Mouse (Mus musculus): ENCODE data around the gene Pam16. TPM values are rescaled to one million over a fixed set of nuclear protein-coding genes. Genes with fewer than 3 reads are reported as not detected.
A peak's percentile ranks its signal among the peaks of the same experiment; 100 is the strongest.

Gene Pam16
- polyA plus RNA-seq, 1 experiment, result 94.8 TPM

DNA sequence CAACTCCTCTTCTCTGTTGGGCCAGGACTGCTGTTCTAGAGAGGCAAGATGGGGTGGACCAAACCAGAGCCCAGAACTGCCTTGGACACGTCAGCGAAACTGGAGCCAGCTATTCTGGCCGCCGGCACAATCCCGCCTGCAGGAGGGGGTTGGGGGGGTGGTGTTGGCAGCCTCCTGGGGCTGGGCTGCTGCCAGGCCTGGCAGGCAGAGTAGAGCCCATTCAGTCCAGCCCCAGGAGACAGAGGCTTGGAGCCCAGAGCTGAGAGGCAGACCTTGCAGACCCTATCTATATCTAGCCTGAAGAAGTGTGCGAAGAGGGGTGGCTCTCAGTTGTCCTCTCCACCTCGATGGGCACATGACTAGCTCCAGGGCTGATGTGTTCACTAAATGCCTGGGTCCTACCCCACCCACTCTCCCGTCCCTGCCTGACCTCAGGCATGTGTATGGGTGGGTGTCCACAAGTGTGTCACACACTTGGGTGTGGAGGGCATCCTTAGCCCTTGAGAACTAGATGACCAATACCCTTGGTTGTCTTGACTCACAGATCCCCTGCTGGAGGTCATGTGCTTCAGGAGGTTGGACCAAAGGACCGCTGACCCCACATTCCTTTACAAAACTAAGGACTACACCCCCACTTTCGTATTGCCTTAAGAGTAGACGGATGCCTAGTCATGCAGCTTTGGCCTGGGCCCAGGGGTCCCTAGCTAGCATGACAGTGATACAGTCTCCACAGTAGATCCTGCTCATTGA lies 19.1 kb upstream of the Pam16 start:
- Histone ChIP-seq H3K27me3 (ENCODE audit: control insufficient read depth, insufficient read depth, insufficient read length) (no peaks in the 10 kb centered on the region), H3K79me2 (ENCODE audit: control insufficient read depth, insufficient read depth) (peaks cover 86% of the 10 kb centered on the region), H3K4me3 (ENCODE audit: insufficient read depth, poor library complexity, severe bottlenecking) (no peak overlapping the region), H3K79me3 (ENCODE audit: low read depth) (peaks cover 53% of the 10 kb centered on the region), H3K36me3 (ENCODE audit: control insufficient read depth, insufficient read depth) (peaks cover 33% of the 10 kb centered on the region), H3ac (ENCODE audit: control insufficient read depth, insufficient read length, low read depth) (no peak overlapping the region)
- no peak for TF ChIP-seq MYOD1 (IDR thresholded peaks at IDR 0.05; ENCODE audit: control insufficient read depth, insufficient read length, low read depth)
- no peak for TF ChIP-seq MYOG (IDR thresholded peaks at IDR 0.05; ENCODE audit: control insufficient read depth, extremely low read depth, insufficient read length)
- TF ChIP-seq CEBPB (IDR thresholded peaks at IDR 0.05; ENCODE audit: low read depth), result no peak
- peak; percentile 82 for TF ChIP-seq USF1 (IDR thresholded peaks at IDR 0.05; ENCODE audit: low read depth)
- peak; percentile 86 for TF ChIP-seq MAX (IDR thresholded peaks at IDR 0.05)
- TF ChIP-seq CTCF (IDR thresholded peaks at IDR 0.05; ENCODE audit: control insufficient read depth, insufficient read depth, insufficient read length), result no peak

DNA sequence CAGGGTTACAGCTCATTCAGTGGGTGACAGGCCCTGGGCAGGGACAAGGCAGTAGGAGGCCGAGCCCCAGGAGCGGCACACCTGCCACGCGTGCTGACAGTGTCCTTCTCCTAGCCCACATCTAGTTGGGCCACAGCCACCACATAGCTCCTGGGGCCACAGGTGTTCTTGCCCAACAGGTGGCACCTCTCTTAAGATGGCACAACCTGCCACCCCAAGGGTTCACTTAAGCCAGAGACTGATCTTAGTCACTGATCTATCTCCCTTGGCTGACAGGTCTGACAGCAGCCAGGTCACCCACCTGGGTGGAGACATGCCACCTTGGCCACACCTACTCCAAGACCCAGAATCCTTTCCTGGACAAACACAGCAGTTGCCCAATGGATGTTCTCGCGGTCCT lies 18.1 kb upstream of the Pam16 start:
- Histone ChIP-seq H3K36me3 (ENCODE audit: control insufficient read depth, insufficient read depth) (peaks cover 25% of the 10 kb centered on the region), H3ac (ENCODE audit: control insufficient read depth, insufficient read length, low read depth) (peak overlapping the region; percentile 9), H3K4me3 (ENCODE audit: insufficient read depth, poor library complexity, severe bottlenecking) (no peak overlapping the region), H3K27me3 (ENCODE audit: control insufficient read depth, insufficient read depth, insufficient read length) (no peaks in the 10 kb centered on the region), H3K79me3 (ENCODE audit: low read depth) (peaks cover 46% of the 10 kb centered on the region), H3K79me2 (ENCODE audit: control insufficient read depth, insufficient read depth) (peaks cover 77% of the 10 kb centered on the region)
- TF ChIP-seq MYOD1 (IDR thresholded peaks at IDR 0.05; ENCODE audit: control insufficient read depth, insufficient read length, low read depth) (peak; percentile 13), CTCF (IDR thresholded peaks at IDR 0.05; ENCODE audit: control insufficient read depth, insufficient read depth, insufficient read length) (no peak), MYOG (IDR thresholded peaks at IDR 0.05; ENCODE audit: control insufficient read depth, extremely low read depth, insufficient read length) (no peak), FOSL1 (IDR thresholded peaks at IDR 0.05; ENCODE audit: insufficient read depth, low read length, poor library complexity, severe bottlenecking) (no peak), CEBPB (IDR thresholded peaks at IDR 0.05; ENCODE audit: low read depth) (no peak), MAX (IDR thresholded peaks at IDR 0.05) (no peak)

DNA sequence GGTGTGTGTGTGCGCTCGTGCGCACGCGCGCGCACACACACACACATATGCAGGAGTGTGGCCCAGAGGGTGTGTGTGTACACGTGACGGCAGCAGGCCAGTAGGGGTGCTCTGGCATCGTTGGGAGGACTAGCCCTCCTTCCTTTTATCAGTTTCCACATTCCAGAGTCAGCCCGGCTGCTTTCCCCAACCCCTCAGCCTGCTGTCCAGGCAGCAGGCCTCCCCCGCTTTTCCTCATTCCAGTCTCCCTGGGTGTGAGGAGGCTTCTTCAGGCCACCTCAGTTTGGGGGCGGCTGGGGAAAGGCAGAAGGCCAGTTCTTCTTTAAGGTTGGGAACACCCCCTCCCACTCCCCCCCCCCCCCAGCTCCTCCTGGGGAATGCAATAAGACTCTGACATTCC lies 17.4 kb upstream of the Pam16 start:
- H3K36me3 ChIP-seq (ENCODE audit: control insufficient read depth, insufficient read depth), result peaks cover 25% of the 10 kb centered on the region

DNA sequence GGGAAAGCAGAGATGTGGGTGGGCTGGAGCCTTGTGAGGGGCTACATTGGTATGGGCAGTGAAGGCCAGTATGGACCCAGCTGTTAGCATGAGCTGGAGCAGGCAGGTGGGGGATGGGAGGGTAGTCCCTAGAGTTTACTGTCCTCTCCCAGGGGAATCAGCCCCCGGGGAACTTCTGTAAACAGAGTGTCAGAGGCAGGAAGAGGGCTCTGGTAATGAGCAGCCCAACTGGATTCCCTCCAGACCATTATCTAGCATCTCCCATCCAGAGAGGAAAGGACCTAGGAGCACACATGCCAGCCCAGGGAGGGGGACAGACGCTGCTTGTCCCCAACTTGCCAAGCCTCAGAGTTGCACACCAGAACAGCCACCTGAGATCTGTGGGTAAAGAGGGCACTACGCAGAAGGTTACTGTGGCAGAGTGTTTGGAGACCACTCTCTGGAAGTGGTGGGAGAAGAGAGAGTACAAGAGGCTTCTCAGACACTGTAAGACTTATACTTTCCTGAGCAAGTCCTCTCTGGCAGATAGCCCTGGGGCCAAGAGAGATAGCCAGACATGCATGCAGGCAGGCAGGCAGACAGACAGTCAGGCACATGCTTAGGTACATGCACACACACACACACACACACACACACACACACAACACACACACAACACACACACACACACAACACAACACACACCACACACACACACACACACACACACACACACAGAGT lies 16.5 kb upstream of the Pam16 start:
- H3K79me2 ChIP-seq (ENCODE audit: control insufficient read depth, insufficient read depth), result peaks cover 62% of the 10 kb centered on the region
- H3ac ChIP-seq (ENCODE audit: control insufficient read depth, insufficient read length, low read depth), result peak overlapping the region; percentile 22
- H3K36me3 ChIP-seq (ENCODE audit: control insufficient read depth, insufficient read depth), result peaks cover 20% of the 10 kb centered on the region
- TF ChIP-seq CEBPB (IDR thresholded peaks at IDR 0.05; ENCODE audit: low read depth), result no peak
- peak; percentile 46 for TF ChIP-seq MYOD1 (IDR thresholded peaks at IDR 0.05; ENCODE audit: control insufficient read depth, insufficient read length, low read depth)
- H3K27me3 ChIP-seq (ENCODE audit: control insufficient read depth, insufficient read depth, insufficient read length), result no peaks in the 10 kb centered on the region
- H3K79me3 ChIP-seq (ENCODE audit: low read depth), result peaks cover 41% of the 10 kb centered on the region
- peak overlapping the region; percentile 93 for H3K4me3 ChIP-seq (ENCODE audit: insufficient read depth, poor library complexity, severe bottlenecking)

More for the DNA sequence above, 17.4 kb upstream of the Pam16 start:
- Histone ChIP-seq H3K79me3 (ENCODE audit: low read depth) (peaks cover 46% of the 10 kb centered on the region), H3ac (ENCODE audit: control insufficient read depth, insufficient read length, low read depth) (peak overlapping the region; percentile 2), H3K79me2 (ENCODE audit: control insufficient read depth, insufficient read depth) (peaks cover 71% of the 10 kb centered on the region), H3K27me3 (ENCODE audit: control insufficient read depth, insufficient read depth, insufficient read length) (no peaks in the 10 kb centered on the region), H3K4me3 (ENCODE audit: insufficient read depth, poor library complexity, severe bottlenecking) (peak overlapping the region; percentile 93)
- TF ChIP-seq MYOD1 (IDR thresholded peaks at IDR 0.05; ENCODE audit: control insufficient read depth, insufficient read length, low read depth), result no peak
- no peak for TF ChIP-seq MYOG (IDR thresholded peaks at IDR 0.05; ENCODE audit: control insufficient read depth, extremely low read depth, insufficient read length)
- TF ChIP-seq USF1 (IDR thresholded peaks at IDR 0.05; ENCODE audit: low read depth), result peak; percentile 97
- no peak for TF ChIP-seq FOSL1 (IDR thresholded peaks at IDR 0.05; ENCODE audit: insufficient read depth, low read length, poor library complexity, severe bottlenecking)

DNA sequence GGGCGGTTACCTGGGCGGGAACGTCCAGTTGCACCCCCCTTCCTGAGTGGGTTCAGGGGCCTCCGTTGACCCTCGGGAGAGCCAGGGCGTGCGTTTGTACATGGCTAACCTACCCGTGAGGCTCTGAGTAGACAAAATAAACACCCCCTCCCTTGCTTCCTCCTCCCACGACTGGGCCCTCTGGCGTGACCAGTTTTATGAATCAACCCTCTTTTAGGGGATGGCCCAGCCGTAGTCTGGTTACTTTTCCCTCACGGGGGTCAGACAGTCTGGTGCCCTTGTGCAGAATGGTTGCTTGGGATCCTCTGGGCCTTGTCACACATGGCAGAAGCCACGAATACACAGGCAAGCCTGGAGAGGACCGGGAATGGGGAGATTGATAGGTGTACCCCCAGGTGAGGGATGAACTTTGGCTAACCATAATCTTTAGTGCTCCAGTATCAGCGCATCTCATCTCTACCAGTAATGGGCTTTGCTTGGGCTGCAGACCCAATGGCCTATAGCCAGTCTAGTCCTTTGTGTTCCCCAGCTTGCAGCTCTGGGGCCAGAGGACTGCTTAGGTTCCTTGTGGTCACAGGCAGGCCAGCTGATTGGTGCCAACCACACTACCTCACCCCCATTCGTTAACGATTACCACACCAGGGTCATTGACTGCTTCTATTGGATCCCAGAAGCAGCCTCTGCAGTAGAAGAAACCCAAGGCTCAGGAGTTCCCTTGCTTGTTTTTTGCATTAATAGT lies 15.6 kb upstream of the Pam16 start:
- Histone ChIP-seq H3K79me2 (ENCODE audit: control insufficient read depth, insufficient read depth) (peaks cover 54% of the 10 kb centered on the region), H3K4me3 (ENCODE audit: insufficient read depth, poor library complexity, severe bottlenecking) (peak overlapping the region; percentile 93), H3K36me3 (ENCODE audit: control insufficient read depth, insufficient read depth) (peaks cover 11% of the 10 kb centered on the region), H3K79me3 (ENCODE audit: low read depth) (peaks cover 32% of the 10 kb centered on the region), H3ac (ENCODE audit: control insufficient read depth, insufficient read length, low read depth) (peak overlapping the region; percentile 92), H3K27me3 (ENCODE audit: control insufficient read depth, insufficient read depth, insufficient read length) (no peaks in the 10 kb centered on the region)
- TF ChIP-seq MYOG (IDR thresholded peaks at IDR 0.05; ENCODE audit: control insufficient read depth, extremely low read depth, insufficient read length) (no peak), FOSL1 (IDR thresholded peaks at IDR 0.05; ENCODE audit: insufficient read depth, low read length, poor library complexity, severe bottlenecking) (no peak), CEBPB (IDR thresholded peaks at IDR 0.05; ENCODE audit: low read depth) (no peak), CTCF (IDR thresholded peaks at IDR 0.05; ENCODE audit: control insufficient read depth, insufficient read depth, insufficient read length) (no peak), MYOD1 (IDR thresholded peaks at IDR 0.05; ENCODE audit: control insufficient read depth, insufficient read length, low read depth) (no peak), USF1 (IDR thresholded peaks at IDR 0.05; ENCODE audit: low read depth) (no peak), MAX (IDR thresholded peaks at IDR 0.05) (no peak)

All from C2C12 (cell line).